Mouse (Mus musculus) embryonic stem cell, embryonic (primary cell): Measurements from ENCODE around the gene Casp1.

Experiments used
- CTCF ChIA-PET, 4 experiments: fragments of 300-600 bp in 2 of 4; fragments of 350-600 bp in 2 of 4; sonication (Branson Sonifier 250); formaldehyde crosslinking; loops; one replicate each; lab custom pipeline; 2022; ENCODE audit warnings: inconsistent platforms in 2 of 4; lab: Charles Lee
- POLR2A ChIA-PET, 4 experiments: fragments of 300-600 bp in 2 of 4; fragments of 350-600 bp in 2 of 4; sonication (Branson Sonifier 250); formaldehyde crosslinking; loops; one replicate each; lab custom pipeline; 2022; ENCODE audit warnings: antibody characterized with exemption in 4 of 4, inconsistent platforms in 1 of 4; lab: Charles Lee

The Casp1 gene

GRCm38 (mm10) chr9:5298329-5299131 is at the start of gene Casp1:
Gene Casp1, plus strand, starts transcription at chr9:5298517.
- ChIA-PET CTCF (no interaction called here), POLR2A (interaction anchor here in 2 of 4 experiments (0.6 kb wide), 2 partner anchors 42 to 470 kb away, joined by 3 read pairs; no protein-coding TSS in a partner anchor)

DNA sequence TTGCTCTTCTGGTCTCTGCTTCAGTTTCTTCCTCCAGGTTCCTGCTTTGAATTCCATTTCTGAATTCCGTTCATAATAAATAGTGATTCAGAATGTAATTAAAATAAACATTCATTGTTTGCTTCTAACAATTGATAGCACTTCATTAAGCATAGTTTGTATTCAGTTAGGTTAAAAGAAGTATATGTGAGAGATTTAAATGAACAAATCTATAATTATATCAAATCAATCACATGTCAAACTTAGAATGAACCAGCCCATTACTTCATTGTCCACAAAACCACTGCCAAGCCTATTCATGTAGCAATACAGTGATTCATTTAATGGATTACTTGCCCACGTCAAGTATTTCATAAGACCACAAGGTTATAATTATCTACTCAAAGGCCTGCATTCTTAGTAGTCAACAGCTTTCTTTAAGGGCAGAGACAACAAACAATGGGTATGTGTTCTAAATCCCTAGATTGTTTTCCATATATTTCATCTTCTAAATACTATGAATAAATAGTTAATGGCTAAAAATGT is 34.3 kb upstream of the Casp1 start:
- ChIA-PET CTCF (no interaction called here), POLR2A (no interaction called here)

DNA sequence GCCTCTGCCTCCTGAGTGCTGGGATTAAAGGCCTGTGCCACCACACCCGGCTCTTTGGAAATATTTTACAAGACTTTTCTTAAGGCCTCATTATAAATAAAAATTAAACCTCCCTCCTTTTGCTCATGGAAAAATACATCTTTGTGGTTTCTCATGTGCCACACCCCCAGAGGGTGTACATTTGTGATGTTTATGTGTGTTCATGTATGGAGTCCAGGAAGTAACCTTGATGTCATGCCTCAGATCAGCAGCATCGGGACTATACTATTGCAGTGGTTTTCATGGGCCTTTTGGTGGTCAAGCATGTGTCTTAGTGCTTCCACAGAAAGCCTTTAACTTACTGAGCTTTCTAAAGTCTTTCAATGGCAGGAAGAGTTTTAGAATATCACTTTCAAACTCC is 28.0 kb upstream of the Casp1 start:
- CTCF ChIA-PET: no interaction called here
- POLR2A ChIA-PET: no interaction called here

GRCm38 (mm10) chr9:5270884-5271283 is 27.4 kb upstream of the Casp1 start:
- POLR2A ChIA-PET: no interaction called here
- CTCF ChIA-PET: no interaction called here

DNA sequence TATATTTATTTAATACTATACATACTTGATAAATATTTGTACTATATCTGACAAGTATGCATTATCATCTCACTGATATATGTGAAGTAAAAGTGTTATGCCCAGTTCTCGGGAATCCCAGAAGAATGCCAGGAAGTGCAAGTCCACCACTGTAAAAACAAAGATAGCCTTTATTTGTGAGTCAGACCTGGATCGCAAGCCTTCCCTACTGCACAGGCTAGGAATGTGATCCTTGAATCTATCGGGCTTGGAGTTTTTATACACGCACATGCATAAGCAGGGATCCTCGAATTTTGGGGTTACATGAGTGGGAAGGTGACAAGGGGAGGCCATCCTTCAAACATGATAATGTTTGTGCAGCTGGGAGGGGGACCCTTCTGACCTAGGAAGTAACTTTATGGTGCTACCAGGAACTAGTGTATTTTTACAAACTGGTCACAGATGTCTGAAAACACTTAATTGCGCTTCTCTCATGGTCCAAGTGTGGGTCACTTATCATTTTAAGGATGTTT is 26.9 kb upstream of the Casp1 start:
- ChIA-PET CTCF (no interaction called here), POLR2A (no interaction called here)

- ChIA-PET CTCF (no interaction called here), POLR2A (no interaction called here)
Observed at GRCm38 (mm10) chr9:5286071-5286470, 12.2 kb upstream of the Casp1 start.

DNA sequence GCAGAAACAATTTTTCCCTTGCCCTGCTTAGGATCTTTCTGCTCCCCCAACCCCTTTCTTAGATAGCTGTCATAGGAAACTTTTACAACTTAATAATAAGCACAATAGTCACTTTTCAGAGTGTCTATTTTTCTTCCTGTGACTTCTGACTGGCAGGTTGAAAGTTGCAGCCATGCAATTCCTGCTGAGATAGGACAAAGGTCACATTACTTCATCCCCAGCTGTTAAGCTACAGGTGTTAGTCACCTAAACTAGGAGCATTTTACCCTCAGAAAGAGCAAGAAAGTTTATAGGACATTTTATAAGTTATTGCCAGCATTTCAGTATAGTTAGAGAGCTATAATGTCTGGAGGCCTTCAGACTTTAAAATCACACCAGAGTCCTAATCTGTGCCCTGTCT is 11.7 kb upstream of the Casp1 start:
- POLR2A ChIA-PET: no interaction called here
- CTCF ChIA-PET: no interaction called here

- ChIA-PET CTCF (no interaction called here), POLR2A (no interaction called here)
Observed at GRCm38 (mm10) chr9:5296354-5297237, 1.7 kb upstream of the Casp1 start.

DNA sequence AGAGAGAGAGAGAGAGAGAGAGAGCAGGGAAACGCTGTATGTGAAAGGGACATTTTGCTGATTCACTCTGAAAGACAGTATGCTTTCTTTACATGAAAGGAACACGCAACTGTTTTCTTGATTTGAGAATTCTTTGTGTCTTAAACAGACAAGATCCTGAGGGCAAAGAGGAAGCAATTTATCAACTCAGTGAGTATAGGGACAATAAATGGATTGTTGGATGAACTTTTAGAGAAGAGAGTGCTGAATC is 740 bp downstream of the Casp1 start:
- POLR2A ChIA-PET: interaction anchor here in 1 of 4 experiments (0.6 kb wide), 1 partner anchor 470 kb away, joined by 3 read pairs; no protein-coding TSS in a partner anchor
- CTCF ChIA-PET: no interaction called here

GRCm38 (mm10) chr9:5308561-5308960 is 10.2 kb downstream of the Casp1 start, which contains the start of gene Casp4:
Gene Casp4, plus strand, starts transcription at chr9:5308828.
- CTCF ChIA-PET: no interaction called here
- POLR2A ChIA-PET: no interaction called here

GRCm38 (mm10) chr9:5310112-5310511 is 11.8 kb downstream of the Casp1 start:
- CTCF ChIA-PET: no interaction called here
- POLR2A ChIA-PET: no interaction called here

GRCm38 (mm10) chr9:5311435-5311834 is 13.1 kb downstream of the Casp1 start:
- CTCF ChIA-PET: no interaction called here
- POLR2A ChIA-PET: no interaction called here

DNA sequence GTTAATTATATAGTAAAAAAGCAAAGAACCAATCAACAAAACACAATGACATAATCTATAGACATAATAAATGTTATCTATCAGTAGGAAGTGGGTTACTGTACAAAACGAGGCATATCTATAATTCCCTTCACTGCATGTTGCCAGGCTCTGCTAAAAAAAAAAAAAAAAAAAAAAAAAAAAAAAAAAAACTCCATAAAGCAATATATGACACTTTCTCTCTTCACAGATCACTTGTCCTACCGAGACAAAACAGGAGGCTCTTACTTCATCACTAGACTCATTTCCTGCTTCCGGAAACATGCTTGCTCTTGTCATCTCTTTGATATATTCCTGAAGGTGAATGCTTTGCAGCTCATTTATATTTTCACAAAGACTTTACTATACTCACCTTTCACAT is 29.9 kb downstream of the Casp1 start:
- ChIA-PET CTCF (no interaction called here), POLR2A (no interaction called here)

- POLR2A ChIA-PET: no interaction called here
- CTCF ChIA-PET: no interaction called here
Observed at GRCm38 (mm10) chr9:5332441-5332840, 34.1 kb downstream of the Casp1 start.

GRCm38 (mm10) chr9:5333422-5333821 is 35.1 kb downstream of the Casp1 start:
- POLR2A ChIA-PET: interaction anchor here in 1 of 4 experiments (1.1 kb wide), 1 partner anchor 10 kb away, joined by 4 read pairs; no protein-coding TSS in a partner anchor
- CTCF ChIA-PET: no interaction called here

- POLR2A ChIA-PET: interaction anchor here in 1 of 4 experiments (0.9 kb wide), 1 partner anchor 9 kb away, joined by 4 read pairs; no protein-coding TSS in a partner anchor
- CTCF ChIA-PET: no interaction called here
Observed at GRCm38 (mm10) chr9:5343092-5343491, 44.8 kb downstream of the Casp1 start.

DNA sequence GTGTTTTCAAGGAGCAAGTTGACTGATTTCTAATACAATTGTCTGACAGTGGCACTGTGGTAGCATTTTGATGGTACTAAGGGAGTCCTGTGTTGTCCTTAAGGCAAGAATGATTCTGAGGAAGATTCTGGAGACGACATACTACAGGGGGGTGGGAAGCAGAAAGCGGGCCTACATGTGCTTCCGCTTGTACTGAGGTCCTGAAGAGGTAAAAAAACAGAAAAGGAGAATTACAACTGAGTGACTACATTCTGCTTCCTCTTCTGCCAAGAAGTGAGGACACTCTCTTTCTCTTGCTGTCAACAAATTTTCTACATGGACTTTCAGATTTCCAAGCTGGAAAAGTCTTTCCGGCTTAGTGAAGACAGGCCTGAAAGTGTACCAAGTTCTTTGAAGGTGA is 45.8 kb downstream of the Casp1 start:
- POLR2A ChIA-PET: no interaction called here
- CTCF ChIA-PET: no interaction called here

DNA sequence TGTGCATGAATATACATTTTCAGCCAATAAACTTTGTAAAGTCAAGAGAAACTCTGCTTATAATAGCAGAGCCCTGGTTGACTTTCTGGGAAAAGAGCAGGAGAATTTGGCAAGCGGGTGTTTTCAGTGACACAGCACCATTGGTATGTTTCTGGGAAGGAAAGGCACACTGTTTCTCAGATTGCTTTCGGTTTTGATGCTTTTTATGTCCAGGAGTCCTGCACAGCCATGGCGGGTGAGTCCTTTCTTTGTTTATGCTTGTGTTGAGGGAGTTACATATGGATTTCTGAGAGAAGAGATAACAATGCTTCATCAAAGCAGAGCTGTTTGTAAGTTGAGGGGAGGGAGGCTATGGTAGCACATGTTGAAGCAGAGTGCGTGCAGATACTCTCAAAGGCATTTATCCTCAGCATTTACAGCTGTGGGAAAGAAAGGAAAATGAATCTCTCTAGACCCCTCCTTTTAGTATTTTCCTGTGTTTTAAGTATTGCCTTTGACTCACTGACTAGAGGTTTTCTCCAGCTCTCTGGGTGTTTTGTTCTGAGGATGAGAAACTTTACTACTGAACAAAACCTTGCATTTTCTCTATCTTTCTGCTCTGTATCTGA is 47.1 kb downstream of the Casp1 start, which contains the start of gene Casp12:
TSS of gene Casp12 (plus strand) at position 140 of the 608 bp plus-strand sequence.
- POLR2A ChIA-PET: no interaction called here
- CTCF ChIA-PET: no interaction called here

DNA sequence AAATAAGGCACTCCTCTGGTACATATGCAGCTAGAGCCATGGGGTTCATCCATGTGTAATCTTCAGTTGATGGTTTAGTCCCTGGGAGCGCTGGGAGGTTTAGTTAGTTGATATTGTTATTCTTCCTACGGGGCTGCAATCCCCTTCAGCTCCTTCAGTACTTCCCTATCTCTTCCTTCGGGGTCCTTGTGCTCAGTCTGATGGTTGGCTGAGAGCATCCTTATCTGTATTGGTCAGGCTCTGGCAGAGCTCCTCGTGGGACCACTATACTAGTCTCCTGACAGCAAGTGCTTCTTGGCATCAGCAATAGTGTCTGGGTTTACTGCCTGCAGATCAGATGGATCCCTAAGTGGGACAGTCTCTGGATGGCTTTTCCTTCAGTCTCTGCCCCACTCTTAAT is 49.1 kb downstream of the Casp1 start:
- POLR2A ChIA-PET: no interaction called here

GRCm38 (mm10) chr9:5353673-5354072 is 55.4 kb downstream of the Casp1 start:
- CTCF ChIA-PET: no interaction called here
- POLR2A ChIA-PET: no interaction called here

More for the DNA sequence above, 49.1 kb downstream of the Casp1 start:
- CTCF ChIA-PET: no interaction called here
